Mouse (Mus musculus): ENCODE results near the gene Gcnt2. TPM values are rescaled to one million over a fixed set of nuclear protein-coding genes. Genes with fewer than 3 reads are reported as not detected.

Gcnt2 gene
- polyA plus RNA-seq, 1 experiment from 2014 or later, result 3.6 TPM

DNA sequence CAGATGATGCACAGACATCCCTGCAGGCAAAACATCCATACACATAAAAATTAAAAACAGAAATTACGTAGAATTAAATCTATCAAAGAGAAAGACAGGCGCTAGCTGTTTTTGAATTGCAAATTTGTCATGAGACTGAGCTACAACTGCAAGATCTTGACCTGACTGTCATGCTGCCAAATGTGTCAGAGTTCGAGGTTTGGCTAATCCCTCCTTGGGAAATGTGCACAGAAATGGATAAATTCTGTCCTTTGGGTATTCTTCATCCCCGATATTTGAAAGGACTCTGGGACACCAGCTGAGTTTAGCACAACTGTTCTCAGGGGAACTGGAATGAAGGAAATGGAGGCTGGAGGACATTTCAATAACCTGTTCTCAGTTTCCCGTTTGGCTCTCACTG lies 41.7 kb downstream of the Gcnt2 start:
- H3K36me3 ChIP-seq (replicated peaks; ENCODE audit: control insufficient read depth, insufficient read depth, low read depth, low read length), result no peaks in the 10 kb centered on the region
- no peak overlapping the region for H3K27ac ChIP-seq (replicated peaks; ENCODE audit: low read depth, low read length)
- no peak overlapping the region for H3K9ac ChIP-seq (replicated peaks; ENCODE audit: low read length)
- no peak overlapping the region for H3K4me3 ChIP-seq (ENCODE audit: low read depth, low read length)
- ATAC-seq (replicated peaks; ENCODE audit: insufficient number of reproducible peaks, low FRiP score, low TSS enrichment, low read depth) (no peak), DNase-seq (ENCODE audit: low spot score) (no peak)
- no peaks in the 10 kb centered on the region for H3K27me3 ChIP-seq (ENCODE audit: control insufficient read depth, insufficient read depth, low read length)
- 81% methylated on average over 5 of the region's 5 CpGs for WGBS
- H3K4me2 ChIP-seq (ENCODE audit: low read depth, low read length), result no peak overlapping the region
- H3K9me3 ChIP-seq (replicated peaks; ENCODE audit: control insufficient read depth, low read length), result no peaks in the 10 kb centered on the region
- H3K4me1 ChIP-seq (ENCODE audit: control insufficient read depth, insufficient read depth, low read length), result no peaks in the 10 kb centered on the region

DNA sequence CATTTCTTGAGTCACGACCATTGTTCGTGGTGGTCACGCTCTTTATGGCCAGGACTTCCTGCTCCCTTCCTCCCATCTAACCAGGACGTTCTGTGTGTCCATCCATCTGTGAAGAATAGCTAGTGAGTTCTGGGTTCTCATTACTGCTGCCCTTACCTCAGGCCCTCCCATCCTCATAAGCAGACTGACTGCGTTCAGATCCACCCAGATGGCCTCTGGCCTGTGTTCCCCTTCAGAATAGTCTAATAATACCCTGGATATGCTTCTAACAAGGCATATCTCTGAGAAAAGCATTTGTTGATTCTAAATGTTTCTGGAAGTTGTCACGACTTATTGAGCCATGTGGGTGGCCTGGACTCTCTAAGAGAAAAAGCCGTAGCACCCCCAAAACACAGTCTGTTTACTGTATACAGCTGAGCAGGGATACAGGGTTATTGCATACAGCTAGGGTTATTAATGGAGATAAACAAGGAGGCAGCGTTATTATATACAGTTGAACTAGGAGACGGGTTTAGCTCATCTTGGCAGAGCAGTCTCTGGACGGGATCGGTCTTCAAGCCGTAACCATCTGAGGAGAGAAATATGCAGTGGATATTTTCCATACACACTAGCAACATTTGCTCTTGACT lies 42.4 kb downstream of the Gcnt2 start:
- no peak overlapping the region for H3K4me3 ChIP-seq (ENCODE audit: low read depth, low read length)
- H3K27me3 ChIP-seq (ENCODE audit: control insufficient read depth, insufficient read depth, low read length), result no peaks in the 10 kb centered on the region
- ATAC-seq (replicated peaks; ENCODE audit: insufficient number of reproducible peaks, low FRiP score, low TSS enrichment, low read depth), result no peak
- DNase-seq (ENCODE audit: low spot score), result no peak
- H3K4me1 ChIP-seq (ENCODE audit: control insufficient read depth, insufficient read depth, low read length), result no peaks in the 10 kb centered on the region
- H3K36me3 ChIP-seq (replicated peaks; ENCODE audit: control insufficient read depth, insufficient read depth, low read depth, low read length), result no peaks in the 10 kb centered on the region
- WGBS, result 75% methylated on average over 12 of the region's 12 CpGs
- H3K9me3 ChIP-seq (replicated peaks; ENCODE audit: control insufficient read depth, low read length), result no peaks in the 10 kb centered on the region
- H3K27ac ChIP-seq (replicated peaks; ENCODE audit: low read depth, low read length), result no peak overlapping the region
- no peak overlapping the region for H3K4me2 ChIP-seq (ENCODE audit: low read depth, low read length)
- no peak overlapping the region for H3K9ac ChIP-seq (replicated peaks; ENCODE audit: low read length)

DNA sequence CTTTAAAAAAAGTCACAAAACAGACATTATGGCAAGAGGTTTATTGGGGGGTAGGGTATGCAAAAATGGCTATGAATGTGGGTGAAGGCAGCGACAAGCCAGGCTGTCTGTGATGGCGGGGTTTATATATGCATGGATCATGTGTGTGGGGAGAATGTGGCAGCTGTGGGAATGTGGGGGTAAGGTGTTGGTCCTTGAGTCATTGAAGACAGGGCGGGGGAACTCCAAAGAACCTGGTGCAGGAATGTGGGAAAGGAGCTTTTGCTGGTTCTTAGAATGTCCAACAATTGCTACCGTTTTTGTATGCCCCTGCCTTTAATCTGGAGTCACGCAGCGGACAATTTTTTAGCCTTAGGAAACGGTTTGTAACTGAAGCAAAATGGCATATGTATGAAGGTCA lies 44.5 kb downstream of the Gcnt2 start:
- no peaks in the 10 kb centered on the region for H3K27me3 ChIP-seq (ENCODE audit: control insufficient read depth, insufficient read depth, low read length)
- H3K36me3 ChIP-seq (replicated peaks; ENCODE audit: control insufficient read depth, insufficient read depth, low read depth, low read length), result no peaks in the 10 kb centered on the region
- no peaks in the 10 kb centered on the region for H3K9me3 ChIP-seq (replicated peaks; ENCODE audit: control insufficient read depth, low read length)
- no peaks in the 10 kb centered on the region for H3K4me1 ChIP-seq (ENCODE audit: control insufficient read depth, insufficient read depth, low read length)
- H3K27ac ChIP-seq (replicated peaks; ENCODE audit: low read depth, low read length), result no peak overlapping the region
- ATAC-seq (replicated peaks; ENCODE audit: insufficient number of reproducible peaks, low FRiP score, low TSS enrichment, low read depth) (no peak), DNase-seq (ENCODE audit: low spot score) (no peak)
- H3K4me3 ChIP-seq (ENCODE audit: low read depth, low read length), result no peak overlapping the region
- H3K4me2 ChIP-seq (ENCODE audit: low read depth, low read length), result no peak overlapping the region
- no peak overlapping the region for H3K9ac ChIP-seq (replicated peaks; ENCODE audit: low read length)
- 93% methylated on average over 7 of the region's 7 CpGs for WGBS

DNA sequence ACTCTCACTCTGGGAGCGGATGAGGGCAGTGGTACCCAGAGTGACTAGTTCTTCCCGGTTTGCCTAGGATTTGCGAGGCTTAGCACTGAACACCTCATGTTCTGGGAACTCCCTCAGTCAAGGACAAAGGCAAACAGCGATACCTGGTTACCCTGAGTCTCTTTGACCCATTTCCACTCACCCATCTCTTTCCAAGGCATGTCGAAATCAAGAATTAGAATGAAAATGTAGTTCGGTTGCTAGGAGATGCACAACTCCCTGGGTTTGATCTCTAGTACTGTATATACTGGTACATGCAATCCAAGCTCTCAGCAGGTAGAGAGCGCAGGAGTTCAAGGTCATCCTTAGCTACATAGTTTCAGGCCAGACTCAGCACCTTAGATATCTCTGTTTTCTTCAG lies 47.0 kb downstream of the Gcnt2 start:
- Histone ChIP-seq H3K9ac (replicated peaks; ENCODE audit: low read length) (no peak overlapping the region), H3K4me3 (ENCODE audit: low read depth, low read length) (no peak overlapping the region), H3K9me3 (replicated peaks; ENCODE audit: control insufficient read depth, low read length) (no peaks in the 10 kb centered on the region), H3K27ac (replicated peaks; ENCODE audit: low read depth, low read length) (no peak overlapping the region), H3K4me2 (ENCODE audit: low read depth, low read length) (no peak overlapping the region), H3K4me1 (ENCODE audit: control insufficient read depth, insufficient read depth, low read length) (no peaks in the 10 kb centered on the region), H3K36me3 (replicated peaks; ENCODE audit: control insufficient read depth, insufficient read depth, low read depth, low read length) (no peaks in the 10 kb centered on the region), H3K27me3 (ENCODE audit: control insufficient read depth, insufficient read depth, low read length) (no peaks in the 10 kb centered on the region)
- no peak for ATAC-seq (replicated peaks; ENCODE audit: insufficient number of reproducible peaks, low FRiP score, low TSS enrichment, low read depth)
- DNase-seq (ENCODE audit: low spot score), result no peak
- 82% methylated on average over 7 of the region's 7 CpGs for WGBS

DNA sequence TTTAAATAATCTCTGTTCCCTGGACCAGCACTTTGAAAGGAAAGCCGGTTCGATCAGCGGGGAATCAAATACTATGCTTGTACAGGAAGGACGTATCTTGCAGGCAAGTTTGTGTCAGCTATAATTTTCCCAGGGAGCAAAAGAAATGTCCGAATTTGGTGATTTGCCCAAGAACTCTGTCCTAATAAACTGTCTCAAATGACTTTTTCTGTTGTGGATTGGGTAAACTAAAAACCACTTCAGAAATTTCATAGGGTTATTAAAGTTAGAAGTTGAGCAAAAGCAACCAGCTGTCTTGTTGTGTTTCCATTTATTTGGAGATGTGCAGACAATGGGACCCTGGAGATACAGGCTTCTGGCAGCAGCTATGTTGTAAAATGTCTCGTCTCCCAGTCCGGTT lies 47.7 kb downstream of the Gcnt2 start:
- Histone ChIP-seq H3K4me3 (ENCODE audit: low read depth, low read length) (no peak overlapping the region), H3K36me3 (replicated peaks; ENCODE audit: control insufficient read depth, insufficient read depth, low read depth, low read length) (no peaks in the 10 kb centered on the region), H3K9me3 (replicated peaks; ENCODE audit: control insufficient read depth, low read length) (no peaks in the 10 kb centered on the region), H3K4me1 (ENCODE audit: control insufficient read depth, insufficient read depth, low read length) (no peaks in the 10 kb centered on the region), H3K27me3 (ENCODE audit: control insufficient read depth, insufficient read depth, low read length) (no peaks in the 10 kb centered on the region), H3K9ac (replicated peaks; ENCODE audit: low read length) (no peak overlapping the region), H3K4me2 (ENCODE audit: low read depth, low read length) (no peak overlapping the region), H3K27ac (replicated peaks; ENCODE audit: low read depth, low read length) (no peak overlapping the region)
- 77% methylated on average over 7 of the region's 7 CpGs for WGBS
- no peak for ATAC-seq (replicated peaks; ENCODE audit: insufficient number of reproducible peaks, low FRiP score, low TSS enrichment, low read depth)
- no peak for DNase-seq (ENCODE audit: low spot score)

DNA sequence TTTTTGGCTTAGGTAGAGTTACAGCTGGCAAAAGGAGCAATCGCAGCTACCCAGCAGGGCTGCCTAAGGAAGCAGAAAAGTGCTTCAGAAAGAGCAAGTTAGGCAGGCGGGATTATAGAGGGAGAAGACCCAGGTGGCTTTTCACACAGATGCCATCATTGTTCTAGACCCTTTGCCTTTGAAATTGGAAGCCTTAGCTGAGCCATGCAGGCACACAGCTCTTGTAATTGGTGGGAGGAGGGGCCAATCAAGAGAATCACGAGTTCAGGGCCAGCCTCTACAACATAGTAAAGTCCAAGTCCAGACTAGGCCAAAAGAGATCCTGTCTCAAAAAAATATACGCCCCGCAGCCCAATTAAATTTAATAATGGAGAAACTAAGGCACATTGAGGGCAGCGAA lies 48.5 kb downstream of the Gcnt2 start:
- no peak overlapping the region for H3K9ac ChIP-seq (replicated peaks; ENCODE audit: low read length)
- DNase-seq (ENCODE audit: low spot score), result no peak
- no peak for ATAC-seq (replicated peaks; ENCODE audit: insufficient number of reproducible peaks, low FRiP score, low TSS enrichment, low read depth)
- H3K36me3 ChIP-seq (replicated peaks; ENCODE audit: control insufficient read depth, insufficient read depth, low read depth, low read length), result no peaks in the 10 kb centered on the region
- no peak overlapping the region for H3K4me3 ChIP-seq (ENCODE audit: low read depth, low read length)
- 56% methylated on average over 6 of the region's 6 CpGs for WGBS
- no peaks in the 10 kb centered on the region for H3K9me3 ChIP-seq (replicated peaks; ENCODE audit: control insufficient read depth, low read length)
- H3K27me3 ChIP-seq (ENCODE audit: control insufficient read depth, insufficient read depth, low read length), result no peaks in the 10 kb centered on the region
- no peak overlapping the region for H3K27ac ChIP-seq (replicated peaks; ENCODE audit: low read depth, low read length)
- no peak overlapping the region for H3K4me2 ChIP-seq (ENCODE audit: low read depth, low read length)
- no peaks in the 10 kb centered on the region for H3K4me1 ChIP-seq (ENCODE audit: control insufficient read depth, insufficient read depth, low read length)

DNA sequence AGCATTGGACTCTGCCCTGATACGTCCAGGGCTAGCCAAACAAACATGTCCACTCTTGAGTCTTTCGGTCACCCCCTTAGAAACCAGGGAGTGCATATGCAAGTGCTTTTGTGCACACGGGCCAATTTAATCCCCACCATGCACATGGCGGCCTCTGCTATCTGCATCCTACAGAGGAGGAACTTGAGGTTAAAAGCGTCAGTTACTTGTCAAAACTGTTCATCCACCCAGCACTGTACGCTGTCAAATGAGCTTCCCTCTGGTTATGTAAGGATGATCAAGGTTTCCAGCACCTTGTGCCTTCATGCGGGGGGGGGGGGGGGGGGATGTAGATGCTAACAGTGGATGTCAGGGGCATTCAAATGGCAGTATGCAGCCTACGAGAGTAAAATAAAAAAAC lies 49.5 kb downstream of the Gcnt2 start:
- Histone ChIP-seq H3K9ac (replicated peaks; ENCODE audit: low read length) (no peak overlapping the region), H3K27me3 (ENCODE audit: control insufficient read depth, insufficient read depth, low read length) (no peaks in the 10 kb centered on the region), H3K4me3 (ENCODE audit: low read depth, low read length) (no peak overlapping the region), H3K9me3 (replicated peaks; ENCODE audit: control insufficient read depth, low read length) (no peaks in the 10 kb centered on the region), H3K36me3 (replicated peaks; ENCODE audit: control insufficient read depth, insufficient read depth, low read depth, low read length) (no peaks in the 10 kb centered on the region), H3K4me2 (ENCODE audit: low read depth, low read length) (no peak overlapping the region), H3K27ac (replicated peaks; ENCODE audit: low read depth, low read length) (no peak overlapping the region), H3K4me1 (ENCODE audit: control insufficient read depth, insufficient read depth, low read length) (no peaks in the 10 kb centered on the region)
- ATAC-seq (replicated peaks; ENCODE audit: insufficient number of reproducible peaks, low FRiP score, low TSS enrichment, low read depth) (no peak), DNase-seq (ENCODE audit: low spot score) (no peak)
- WGBS, result 79% methylated on average over 8 of the region's 8 CpGs

DNA sequence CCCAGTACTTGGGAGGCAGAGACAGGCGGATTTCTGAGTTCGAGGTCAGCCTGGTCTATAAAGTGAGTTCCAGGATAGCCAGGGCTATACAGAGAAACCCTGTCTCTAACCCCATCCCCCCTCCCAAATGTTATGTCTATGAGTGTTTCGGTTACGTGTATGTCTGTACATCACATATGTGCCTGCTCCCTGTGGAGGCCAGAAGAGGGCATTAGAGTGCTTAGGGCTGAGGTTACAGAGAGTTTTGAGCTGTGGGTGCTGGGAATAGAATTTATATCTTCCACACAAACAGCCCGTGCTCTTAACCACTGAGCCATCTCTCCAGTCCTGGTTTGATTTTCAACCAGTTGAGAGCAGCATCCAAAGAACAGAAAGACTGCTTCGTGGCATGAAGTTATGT lies 50.5 kb downstream of the Gcnt2 start:
- no peaks in the 10 kb centered on the region for H3K4me1 ChIP-seq (ENCODE audit: control insufficient read depth, insufficient read depth, low read length)
- no peaks in the 10 kb centered on the region for H3K9me3 ChIP-seq (replicated peaks; ENCODE audit: control insufficient read depth, low read length)
- no peak for ATAC-seq (replicated peaks; ENCODE audit: insufficient number of reproducible peaks, low FRiP score, low TSS enrichment, low read depth)

More for the DNA sequence above, 50.5 kb downstream of the Gcnt2 start:
- Histone ChIP-seq H3K27ac (replicated peaks; ENCODE audit: low read depth, low read length) (no peak overlapping the region), H3K36me3 (replicated peaks; ENCODE audit: control insufficient read depth, insufficient read depth, low read depth, low read length) (no peaks in the 10 kb centered on the region), H3K27me3 (ENCODE audit: control insufficient read depth, insufficient read depth, low read length) (no peaks in the 10 kb centered on the region), H3K4me2 (ENCODE audit: low read depth, low read length) (no peak overlapping the region), H3K4me3 (ENCODE audit: low read depth, low read length) (no peak overlapping the region), H3K9ac (replicated peaks; ENCODE audit: low read length) (no peak overlapping the region)
- no peak for DNase-seq (ENCODE audit: low spot score)
- WGBS, result 94% methylated on average over 6 of the region's 6 CpGs

Data from embryonic facial prominence, embryonic 11.5 days (tissue).